Mouse (Mus musculus): Measurements from ENCODE around the gene Dennd2a. TPM values are rescaled to one million over a fixed set of nuclear protein-coding genes. Genes with fewer than 3 reads are reported as not detected.
A peak's percentile ranks its signal among the peaks of the same experiment; 100 is the strongest.

The Dennd2a gene
- polyA plus RNA-seq, 1 experiment from 2014 or later, result 33.1 TPM

DNA sequence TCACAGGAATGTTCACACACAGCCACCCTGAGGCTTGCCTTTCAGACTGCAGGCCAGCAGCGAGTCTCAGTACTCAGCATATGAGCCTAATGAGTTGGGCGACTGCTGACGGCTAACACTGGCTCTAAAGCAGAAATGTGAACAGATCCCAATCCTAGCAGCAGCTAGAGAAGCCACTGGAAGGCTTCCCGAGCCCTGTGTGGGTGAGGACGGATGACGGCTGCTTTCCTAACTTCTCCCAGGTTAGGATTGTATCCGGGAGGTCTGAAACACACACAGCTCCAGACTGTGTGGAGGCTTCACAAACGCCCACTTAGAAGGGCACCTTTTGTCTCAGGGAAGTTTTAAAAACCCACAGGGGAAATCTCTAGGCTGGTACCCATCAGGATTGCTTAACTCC, 69.4 kb downstream of the Dennd2a start:
- no peaks in the 10 kb centered on the region for H3K4me1 ChIP-seq (ENCODE audit: insufficient read depth)
- H3K36me3 ChIP-seq (ENCODE audit: insufficient read depth), result peaks cover 91% of the 10 kb centered on the region
- DNase-seq (no peak), ATAC-seq (ENCODE audit: insufficient read depth) (no peak)
- no peaks in the 10 kb centered on the region for H3K9me3 ChIP-seq (ENCODE audit: low read depth, low read length)
- no peak for TF ChIP-seq CTCF (IDR thresholded peaks at IDR 0.05; ENCODE audit: low read depth)
- no peak overlapping the region for H3K4me3 ChIP-seq (ENCODE audit: low read depth, low read length)
- no peak overlapping the region for H3K9ac ChIP-seq
- H3K27ac ChIP-seq (ENCODE audit: low read depth), result no peak overlapping the region
- no peak overlapping the region for H3K4me2 ChIP-seq
- 88% methylated on average over 8 of the region's 8 CpGs for WGBS
- H3K27me3 ChIP-seq (ENCODE audit: insufficient read depth, low read length), result no peaks in the 10 kb centered on the region

DNA sequence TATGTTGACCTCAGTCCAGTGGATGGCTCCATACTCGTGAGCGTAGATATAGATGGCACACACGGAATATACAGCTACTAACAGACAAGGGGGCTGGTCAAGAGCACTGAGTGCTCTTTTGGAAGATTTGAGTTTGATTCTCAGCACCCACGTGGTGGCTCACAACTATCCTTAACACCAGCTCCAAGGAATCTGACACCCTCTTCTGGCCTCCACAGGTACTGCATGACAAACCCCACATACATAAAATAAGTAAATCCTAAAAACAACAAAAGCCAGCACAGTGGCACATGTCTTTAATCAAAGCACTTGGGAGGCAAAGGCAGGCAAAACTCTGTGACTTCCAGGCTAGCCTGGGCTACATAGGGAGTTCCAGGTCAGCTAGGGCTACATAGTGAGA, 74.0 kb downstream of the Dennd2a start:
- DNase-seq (no peak), ATAC-seq (ENCODE audit: insufficient read depth) (no peak)
- Histone ChIP-seq H3K4me3 (ENCODE audit: low read depth, low read length) (no peak overlapping the region), H3K27ac (ENCODE audit: low read depth) (no peak overlapping the region), H3K4me2 (no peak overlapping the region), H3K9me3 (ENCODE audit: low read depth, low read length) (no peaks in the 10 kb centered on the region), H3K4me1 (ENCODE audit: insufficient read depth) (no peaks in the 10 kb centered on the region), H3K27me3 (ENCODE audit: insufficient read depth, low read length) (no peaks in the 10 kb centered on the region), H3K36me3 (ENCODE audit: insufficient read depth) (peaks cover 80% of the 10 kb centered on the region), H3K9ac (no peak overlapping the region)
- TF ChIP-seq CTCF (IDR thresholded peaks at IDR 0.05; ENCODE audit: low read depth), result peak; percentile 24
- WGBS, result 92% methylated on average over 4 of the region's 4 CpGs

DNA sequence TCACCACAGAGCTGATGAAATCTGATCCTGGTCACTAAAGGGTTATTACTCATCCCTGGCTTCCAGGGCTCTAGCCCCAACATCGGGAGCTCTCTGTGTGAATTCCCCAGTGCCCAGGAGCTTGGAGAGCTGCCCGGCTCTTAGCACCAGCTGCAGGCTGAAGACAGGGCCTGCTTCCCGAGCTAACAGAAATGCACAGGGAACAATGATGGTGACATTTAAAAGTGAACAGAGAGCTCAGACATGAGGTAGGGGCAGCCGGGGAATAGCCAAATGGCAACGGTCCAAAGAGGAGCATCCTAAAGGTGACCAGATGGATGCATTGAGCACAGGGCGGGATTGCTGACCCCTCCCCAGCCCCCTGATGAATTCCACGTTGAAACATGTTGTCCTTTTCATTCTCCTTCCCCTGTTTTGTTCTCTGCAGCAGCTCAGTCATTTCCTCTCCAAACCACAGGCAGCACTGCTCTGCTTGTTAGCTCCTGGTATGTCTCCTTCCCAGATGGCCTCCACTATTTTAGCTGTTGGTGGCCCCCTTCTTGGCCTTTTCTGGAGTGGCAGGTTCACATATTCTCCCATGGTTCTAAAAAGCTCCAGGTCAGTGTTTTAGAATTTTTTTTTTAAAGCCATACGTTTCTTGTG, 79.0 kb downstream of the Dennd2a start:
- peaks cover 49% of the 10 kb centered on the region for H3K36me3 ChIP-seq (ENCODE audit: insufficient read depth)
- H3K4me2 ChIP-seq, result no peak overlapping the region
- DNase-seq (peak; percentile 57), ATAC-seq (ENCODE audit: insufficient read depth) (no peak)
- no peak overlapping the region; the same call in 1 of the 2 replicates for H3K27ac ChIP-seq (ENCODE audit: low read depth)
- 0 out of 2 replicates have a peak, but pooled peaks cover 6% of the 10 kb centered on the region for H3K4me1 ChIP-seq (ENCODE audit: insufficient read depth)
- WGBS, result 52% methylated on average over 8 of the region's 8 CpGs
- H3K4me3 ChIP-seq (ENCODE audit: low read depth, low read length), result no peak overlapping the region
- H3K9ac ChIP-seq, result no peak overlapping the region
- H3K27me3 ChIP-seq (ENCODE audit: insufficient read depth, low read length), result no peaks in the 10 kb centered on the region
- TF ChIP-seq CTCF (IDR thresholded peaks at IDR 0.05; ENCODE audit: low read depth), result no peak
- no peaks in the 10 kb centered on the region for H3K9me3 ChIP-seq (ENCODE audit: low read depth, low read length)

DNA sequence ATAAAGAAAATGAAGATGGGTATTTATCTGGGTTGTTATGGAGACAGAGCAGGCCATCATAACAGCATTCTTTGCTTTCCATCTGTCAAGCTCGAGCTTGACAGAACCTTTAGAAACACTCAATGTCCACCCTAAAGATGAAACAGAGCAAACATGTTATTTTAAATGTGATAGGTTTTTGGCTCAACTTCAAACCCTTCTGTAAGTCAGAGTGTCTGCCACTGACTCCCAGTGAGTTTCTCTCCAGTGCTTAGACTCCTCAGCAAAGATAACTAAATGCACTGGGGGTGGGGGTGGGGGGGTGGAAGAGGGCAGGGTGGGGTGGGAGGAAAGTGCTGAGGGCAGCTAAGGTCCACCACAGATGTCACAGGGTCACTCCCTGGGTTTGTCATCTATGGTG, 81.0 kb downstream of the Dennd2a start:
- Histone ChIP-seq H3K4me3 (ENCODE audit: low read depth, low read length) (no peak overlapping the region), H3K9ac (no peak overlapping the region), H3K4me2 (no peak overlapping the region), H3K27ac (ENCODE audit: low read depth) (peak overlapping the region; percentile 56; the same call in 1 of the 2 replicates), H3K9me3 (ENCODE audit: low read depth, low read length) (no peaks in the 10 kb centered on the region), H3K27me3 (ENCODE audit: insufficient read depth, low read length) (no peaks in the 10 kb centered on the region), H3K36me3 (ENCODE audit: insufficient read depth) (peaks cover 32% of the 10 kb centered on the region), H3K4me1 (ENCODE audit: insufficient read depth) (0 out of 2 replicates have a peak, but pooled peaks cover 6% of the 10 kb centered on the region)
- ATAC-seq (ENCODE audit: insufficient read depth), result peak; percentile 73
- DNase-seq, result peak; percentile 83
- TF ChIP-seq CTCF (IDR thresholded peaks at IDR 0.05; ENCODE audit: low read depth), result no peak
- 35% methylated on average over 1 of the region's 1 CpGs for WGBS

DNA sequence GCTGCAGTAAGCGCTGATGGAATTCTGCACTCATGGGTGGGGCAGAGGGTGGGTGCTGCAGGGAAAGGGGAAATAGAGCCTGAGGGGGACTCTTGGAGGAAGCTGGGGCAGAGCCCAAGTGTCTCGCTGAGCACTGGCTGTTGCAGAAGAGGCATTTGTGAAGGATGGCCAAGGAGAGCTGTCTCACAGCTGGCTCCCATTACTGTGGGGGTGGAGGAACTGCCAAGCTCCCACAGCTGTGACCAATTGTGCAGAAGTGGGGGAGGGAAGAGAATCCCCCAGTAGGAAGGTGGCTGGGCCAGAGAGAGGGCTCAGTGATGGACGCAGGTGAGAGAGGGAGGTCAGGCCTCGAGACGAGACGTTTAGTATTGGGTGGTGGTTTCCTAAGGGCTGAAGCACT, 83.2 kb downstream of the Dennd2a start:
- 42% methylated on average over 6 of the region's 6 CpGs for WGBS
- Histone ChIP-seq H3K9ac (no peak overlapping the region), H3K27ac (ENCODE audit: low read depth) (no peak overlapping the region), H3K9me3 (ENCODE audit: low read depth, low read length) (no peaks in the 10 kb centered on the region), H3K27me3 (ENCODE audit: insufficient read depth, low read length) (no peaks in the 10 kb centered on the region), H3K4me3 (ENCODE audit: low read depth, low read length) (no peak overlapping the region), H3K36me3 (ENCODE audit: insufficient read depth) (peaks cover 45% of the 10 kb centered on the region), H3K4me2 (no peak overlapping the region), H3K4me1 (ENCODE audit: insufficient read depth) (0 out of 2 replicates have a peak, but pooled peaks cover 6% of the 10 kb centered on the region)
- peak; percentile 72 for DNase-seq
- ATAC-seq (ENCODE audit: insufficient read depth), result peak; percentile 64
- no peak for TF ChIP-seq CTCF (IDR thresholded peaks at IDR 0.05; ENCODE audit: low read depth)

DNA sequence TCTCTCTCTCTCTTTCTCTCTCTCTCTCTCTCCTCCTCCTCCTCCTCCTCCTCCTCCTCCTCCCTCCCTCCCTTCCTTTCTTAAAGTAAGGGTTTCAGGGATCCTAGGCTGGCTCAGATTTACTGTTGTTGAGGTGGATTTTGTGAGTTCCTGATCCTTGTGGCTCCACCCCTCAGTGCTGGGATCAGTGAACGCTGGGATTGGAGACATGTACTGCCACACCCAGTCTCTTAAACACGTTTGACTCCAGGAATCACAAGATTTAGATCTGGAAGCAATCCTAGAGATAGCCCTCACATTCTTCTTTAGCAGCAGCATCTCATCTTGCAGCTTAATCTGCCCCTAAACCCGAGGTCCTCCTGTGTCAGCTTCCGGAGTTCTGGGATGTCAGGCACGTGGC, 84.8 kb downstream of the Dennd2a start:
- ATAC-seq (ENCODE audit: insufficient read depth) (no peak), DNase-seq (no peak)
- WGBS, result 62% methylated on average over 5 of the region's 5 CpGs
- no peak for TF ChIP-seq CTCF (IDR thresholded peaks at IDR 0.05; ENCODE audit: low read depth)
- Histone ChIP-seq H3K27ac (ENCODE audit: low read depth) (no peak overlapping the region), H3K4me1 (ENCODE audit: insufficient read depth) (0 out of 2 replicates have a peak, but pooled peaks cover 6% of the 10 kb centered on the region), H3K9me3 (ENCODE audit: low read depth, low read length) (no peaks in the 10 kb centered on the region), H3K36me3 (ENCODE audit: insufficient read depth) (peaks cover 49% of the 10 kb centered on the region), H3K9ac (no peak overlapping the region), H3K4me3 (ENCODE audit: low read depth, low read length) (no peak overlapping the region), H3K27me3 (ENCODE audit: insufficient read depth, low read length) (no peaks in the 10 kb centered on the region), H3K4me2 (no peak overlapping the region)

DNA sequence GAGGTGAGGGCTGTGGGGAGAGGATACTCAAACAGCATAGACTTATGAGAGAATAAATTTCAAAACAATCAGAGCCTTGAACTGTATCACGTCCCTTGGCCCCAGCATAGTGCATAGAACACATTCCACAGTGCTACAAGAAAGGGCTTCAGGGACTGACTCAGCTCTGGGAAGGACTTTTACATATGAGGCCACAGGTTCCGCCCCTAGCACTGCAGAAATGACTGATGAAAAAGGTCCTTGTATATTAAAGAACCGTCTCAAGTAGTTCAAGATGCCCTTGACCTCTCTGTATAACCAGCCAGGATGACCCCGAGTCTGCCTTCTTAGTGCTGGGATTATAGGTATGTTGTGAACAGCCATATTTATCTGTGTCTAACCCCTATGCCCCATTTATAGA, 85.4 kb downstream of the Dennd2a start:
- no peak for ATAC-seq (ENCODE audit: insufficient read depth)
- 56% methylated on average over 4 of the region's 4 CpGs for WGBS

More for the DNA sequence above, 85.4 kb downstream of the Dennd2a start:
- H3K4me1 ChIP-seq (ENCODE audit: insufficient read depth), result 0 out of 2 replicates have a peak, but pooled peaks cover 6% of the 10 kb centered on the region
- H3K27me3 ChIP-seq (ENCODE audit: insufficient read depth, low read length), result no peaks in the 10 kb centered on the region
- H3K4me2 ChIP-seq, result no peak overlapping the region
- no peaks in the 10 kb centered on the region for H3K9me3 ChIP-seq (ENCODE audit: low read depth, low read length)
- no peak overlapping the region for H3K27ac ChIP-seq (ENCODE audit: low read depth)
- H3K4me3 ChIP-seq (ENCODE audit: low read depth, low read length), result no peak overlapping the region
- H3K9ac ChIP-seq, result no peak overlapping the region
- peaks cover 45% of the 10 kb centered on the region for H3K36me3 ChIP-seq (ENCODE audit: insufficient read depth)
- TF ChIP-seq CTCF (IDR thresholded peaks at IDR 0.05; ENCODE audit: low read depth), result no peak
- DNase-seq, result peak; percentile 24

Measured in lung, embryonic 14.5 days (tissue).